Mouse (Mus musculus): Measurements from ENCODE around the gene Rpl36a-ps1. TPM values are rescaled to one million over a fixed set of nuclear protein-coding genes. Genes with fewer than 3 reads are reported as not detected.
"Not testable (repeated sequence)": the region's sequence is repeated elsewhere in the genome, so short reads cannot be mapped to it uniquely, and the experiment has no call there.

The Rpl36a-ps1 gene
- polyA plus RNA-seq (2015; fragmentation: Nextera tagmentation; extraction: Ambion mirVana), result 0.74 TPM in 1 of 2 replicates, not detected in the other

- Histone ChIP-seq H3K4me3 (no peak within 1 kb of the TSS), H3K4me1 (replicated peaks) (no peaks in the 10 kb centered on the region), H3K36me3 (no peaks in the 10 kb centered on the region), H3K27me3 (no peaks in the 10 kb centered on the region), H3K9me3 (no peaks in the 10 kb centered on the region; the same call in 1 of the 2 replicates), H3K4me2 (no peak within 1 kb of the TSS), H3K9ac (no peak within 1 kb of the TSS), H3K27ac (no peak within 1 kb of the TSS)
- 94% methylated on average over 7 of the region's 7 CpGs for WGBS
- no peak for ATAC-seq (ENCODE audit: low FRiP score)
These were observed at the start of gene Rpl36a-ps1 for GRCm38 (mm10) chr14:98994218-98994617. Rpl36a-ps1 (minus strand) TSS chr14:98994318.

- WGBS, result 29% methylated on average over 1 of the region's 1 CpGs
- Histone ChIP-seq H3K9ac (peak overlapping the region; percentile 98; the same call in 1 of the 2 replicates), H3K4me3 (peak overlapping the region; percentile 98), H3K27me3 (no peaks in the 10 kb centered on the region), H3K36me3 (peaks cover 1% of the 10 kb centered on the region; the same call in 1 of the 2 replicates), H3K4me2 (peak overlapping the region; percentile 78), H3K9me3 (no peaks in the 10 kb centered on the region), H3K27ac (no peak overlapping the region), H3K4me1 (replicated peaks) (peaks cover 36% of the 10 kb centered on the region)
- no peak for ATAC-seq (ENCODE audit: low FRiP score)
These were observed 49.4 kb upstream of the Rpl36a-ps1 start for GRCm38 (mm10) chr14:99043499-99043898.

- no peak overlapping the region for H3K27ac ChIP-seq
- no peaks in the 10 kb centered on the region for H3K9me3 ChIP-seq
- H3K27me3 ChIP-seq, result no peaks in the 10 kb centered on the region
- H3K9ac ChIP-seq, result no peak overlapping the region
- no peak overlapping the region for H3K4me3 ChIP-seq
- H3K4me1 ChIP-seq (replicated peaks), result peaks cover 28% of the 10 kb centered on the region
- H3K36me3 ChIP-seq, result peaks cover 10% of the 10 kb centered on the region
- WGBS, result 79% methylated on average over 4 of the region's 4 CpGs
- no peak overlapping the region for H3K4me2 ChIP-seq
- no peak for ATAC-seq (ENCODE audit: low FRiP score)
These were observed 47.3 kb upstream of the Rpl36a-ps1 start for GRCm38 (mm10) chr14:99041416-99041815.

- 59% methylated on average over 5 of the region's 5 CpGs for WGBS
- not testable (repeated sequence) for H3K9ac ChIP-seq; ATAC-seq (ENCODE audit: low FRiP score); H3K27me3 ChIP-seq; H3K4me2 ChIP-seq; H3K27ac ChIP-seq; H3K4me3 ChIP-seq; H3K9me3 ChIP-seq
- H3K4me1 ChIP-seq (replicated peaks), result peaks cover 19% of the 10 kb centered on the region
- peaks cover 18% of the 10 kb centered on the region for H3K36me3 ChIP-seq
These were observed 45.2 kb upstream of the Rpl36a-ps1 start for GRCm38 (mm10) chr14:99039308-99039707.

GRCm38 (mm10) chr14:99037703-99038102, 43.6 kb upstream of the Rpl36a-ps1 start:
- WGBS, result 84% methylated on average over 2 of the region's 2 CpGs
- Histone ChIP-seq H3K27me3 (no peaks in the 10 kb centered on the region), H3K4me2 (no peak overlapping the region), H3K36me3 (peaks cover 27% of the 10 kb centered on the region), H3K4me3 (no peak overlapping the region), H3K4me1 (replicated peaks) (peaks cover 9% of the 10 kb centered on the region; the same call in 1 of the 2 replicates), H3K27ac (no peak overlapping the region), H3K9me3 (no peaks in the 10 kb centered on the region), H3K9ac (no peak overlapping the region)
- ATAC-seq (ENCODE audit: low FRiP score), result no peak

- H3K9ac ChIP-seq, result no peak overlapping the region
- H3K4me1 ChIP-seq (replicated peaks), result peaks cover 1% of the 10 kb centered on the region; the same call in 1 of the 2 replicates
- H3K27ac ChIP-seq, result no peak overlapping the region
- H3K9me3 ChIP-seq, result no peaks in the 10 kb centered on the region
- 88% methylated on average over 4 of the region's 4 CpGs for WGBS
- peaks cover 30% of the 10 kb centered on the region for H3K36me3 ChIP-seq
- H3K27me3 ChIP-seq, result no peaks in the 10 kb centered on the region
- ATAC-seq (ENCODE audit: low FRiP score), result no peak
- H3K4me2 ChIP-seq, result no peak overlapping the region
- H3K4me3 ChIP-seq, result no peak overlapping the region
These were observed 41.9 kb upstream of the Rpl36a-ps1 start for GRCm38 (mm10) chr14:99036039-99036438.

GRCm38 (mm10) chr14:99034851-99035250, 40.7 kb upstream of the Rpl36a-ps1 start:
- H3K4me1 ChIP-seq (replicated peaks); H3K9ac ChIP-seq; H3K9me3 ChIP-seq; H3K27ac ChIP-seq; ATAC-seq (ENCODE audit: low FRiP score); H3K4me2 ChIP-seq; H3K4me3 ChIP-seq; H3K27me3 ChIP-seq: not testable (repeated sequence)
- WGBS, result 94% methylated on average over 8 of the region's 8 CpGs
- peaks cover 30% of the 10 kb centered on the region for H3K36me3 ChIP-seq

GRCm38 (mm10) chr14:99032596-99032995, 38.5 kb upstream of the Rpl36a-ps1 start:
- Histone ChIP-seq H3K4me1 (replicated peaks) (peaks cover 5% of the 10 kb centered on the region; the same call in 1 of the 2 replicates), H3K27ac (no peak overlapping the region), H3K9ac (no peak overlapping the region), H3K4me2 (no peak overlapping the region), H3K27me3 (no peaks in the 10 kb centered on the region), H3K36me3 (peaks cover 20% of the 10 kb centered on the region), H3K9me3 (no peaks in the 10 kb centered on the region), H3K4me3 (no peak overlapping the region)
- WGBS, result 85% methylated on average over 5 of the region's 5 CpGs
- ATAC-seq (ENCODE audit: low FRiP score), result peak; percentile 17; the same call in 1 of the 2 replicates

- Histone ChIP-seq H3K9me3 (no peaks in the 10 kb centered on the region), H3K27me3 (no peaks in the 10 kb centered on the region)
- peak; percentile 49; the same call in 1 of the 2 replicates for ATAC-seq (ENCODE audit: low FRiP score)
These were observed 37.3 kb upstream of the Rpl36a-ps1 start for GRCm38 (mm10) chr14:99031337-99031873.

GRCm38 (mm10) chr14:99029987-99030386, 35.9 kb upstream of the Rpl36a-ps1 start:
- H3K36me3 ChIP-seq, result peaks cover 14% of the 10 kb centered on the region
- no peak overlapping the region for H3K4me2 ChIP-seq
- no peak overlapping the region for H3K27ac ChIP-seq
- peaks cover 5% of the 10 kb centered on the region; the same call in 1 of the 2 replicates for H3K4me1 ChIP-seq (replicated peaks)
- H3K27me3 ChIP-seq, result no peaks in the 10 kb centered on the region
- peak; percentile 40; the same call in 1 of the 2 replicates for ATAC-seq (ENCODE audit: low FRiP score)
- no peak overlapping the region for H3K9ac ChIP-seq
- WGBS, result 79% methylated on average over 5 of the region's 5 CpGs
- H3K4me3 ChIP-seq, result no peak overlapping the region
- H3K9me3 ChIP-seq, result no peaks in the 10 kb centered on the region

More at GRCm38 (mm10) chr14:99031337-99031873, 37.3 kb upstream of the Rpl36a-ps1 start:
- WGBS, result 81% methylated on average over 5 of the region's 5 CpGs
- Histone ChIP-seq H3K27ac (no peak overlapping the region), H3K4me3 (no peak overlapping the region), H3K9ac (no peak overlapping the region), H3K4me1 (replicated peaks) (peaks cover 5% of the 10 kb centered on the region; the same call in 1 of the 2 replicates), H3K36me3 (peaks cover 19% of the 10 kb centered on the region), H3K4me2 (no peak overlapping the region)

- 47% methylated on average over 12 of the region's 12 CpGs for WGBS
- ATAC-seq (ENCODE audit: low FRiP score), result peak; percentile 49; the same call in 1 of the 2 replicates
These were observed 28.4 kb upstream of the Rpl36a-ps1 start for GRCm38 (mm10) chr14:99022346-99023086.

GRCm38 (mm10) chr14:99019136-99019808, 25.2 kb upstream of the Rpl36a-ps1 start:
- Histone ChIP-seq H3K4me1 (replicated peaks) (no peaks in the 10 kb centered on the region; the same call in 1 of the 2 replicates), H3K27me3 (no peaks in the 10 kb centered on the region), H3K4me2 (no peak overlapping the region), H3K9ac (no peak overlapping the region), H3K4me3 (no peak overlapping the region), H3K9me3 (no peaks in the 10 kb centered on the region), H3K36me3 (no peaks in the 10 kb centered on the region), H3K27ac (no peak overlapping the region)
- ATAC-seq (ENCODE audit: low FRiP score), result no peak
- WGBS, result 58% methylated on average over 10 of the region's 10 CpGs

More at GRCm38 (mm10) chr14:99022346-99023086, 28.4 kb upstream of the Rpl36a-ps1 start:
- H3K27ac ChIP-seq, result no peak overlapping the region
- H3K4me3 ChIP-seq, result peak overlapping the region; percentile 31
- H3K9me3 ChIP-seq, result no peaks in the 10 kb centered on the region
- peak overlapping the region; percentile 50 for H3K4me2 ChIP-seq
- H3K4me1 ChIP-seq (replicated peaks), result no peaks in the 10 kb centered on the region; the same call in 1 of the 2 replicates
- peak overlapping the region; percentile 60 for H3K9ac ChIP-seq
- no peaks in the 10 kb centered on the region for H3K27me3 ChIP-seq
- no peaks in the 10 kb centered on the region for H3K36me3 ChIP-seq
